Mouse (Mus musculus) ES-Bruce4 (cell line): ENCODE data around the gene Cnnm4.

Experiments
- CTCF ChIP-seq: IDR thresholded peaks from one replicate; pipeline ENCODE4 v1.8.1; 2011; ENCODE audit warnings: low read depth, low read length
- POLR2A ChIP-seq: IDR thresholded peaks from one replicate; pipeline ENCODE4 v1.8.1; 2011; ENCODE audit warnings: low read length; ENCODE audit not compliant: insufficient read depth

GRCm38 (mm10) chr1:36444471-36445464 lies 26.7 kb upstream of the Cnnm4 start, which contains the start of gene Lman2l:
- TF ChIP-seq CTCF: no peak
- TF ChIP-seq POLR2A: no peak
